Mouse (Mus musculus): ENCODE measurements around the gene Traf6. TPM values are rescaled to one million over a fixed set of nuclear protein-coding genes. Genes with fewer than 3 reads are reported as not detected.

The Traf6 gene
- polyA plus RNA-seq, 1 experiment from 2014 or later, result 2.8 TPM

GRCm38 (mm10) chr2:101665058-101665702 is 13.0 kb upstream of the Traf6 start:
- 26% methylated on average over 9 of the region's 9 CpGs for WGBS (ENCODE audit: insufficient replicate concordance)
- peak; percentile 54 for ATAC-seq
- Histone ChIP-seq H3K27me3 (ENCODE audit: insufficient read depth, low read length) (no peaks in the 10 kb centered on the region), H3K27ac (ENCODE audit: low read depth) (no peak overlapping the region), H3K9ac (replicated peaks) (no peak overlapping the region), H3K4me3 (ENCODE audit: low read depth, low read length) (no peak overlapping the region), H3K4me1 (ENCODE audit: insufficient read depth) (no peaks in the 10 kb centered on the region), H3K4me2 (ENCODE audit: low read depth, low read length) (no peak overlapping the region), H3K9me3 (ENCODE audit: low read length) (no peaks in the 10 kb centered on the region), H3K36me3 (replicated peaks; ENCODE audit: insufficient read depth, low read length) (no peaks in the 10 kb centered on the region)
- TF ChIP-seq EP300 (IDR thresholded peaks at IDR 0.05; ENCODE audit: low read depth) (no peak), CTCF (IDR thresholded peaks at IDR 0.05; ENCODE audit: low read depth) (peak; percentile 93)
- peak; percentile 71 for DNase-seq

GRCm38 (mm10) chr2:101665703-101666092 is 12.5 kb upstream of the Traf6 start:
- Histone ChIP-seq H3K4me1 (ENCODE audit: insufficient read depth) (no peaks in the 10 kb centered on the region), H3K4me2 (ENCODE audit: low read depth, low read length) (no peak overlapping the region), H3K9ac (replicated peaks) (no peak overlapping the region), H3K4me3 (ENCODE audit: low read depth, low read length) (no peak overlapping the region), H3K27ac (ENCODE audit: low read depth) (no peak overlapping the region), H3K9me3 (ENCODE audit: low read length) (no peaks in the 10 kb centered on the region), H3K36me3 (replicated peaks; ENCODE audit: insufficient read depth, low read length) (no peaks in the 10 kb centered on the region), H3K27me3 (ENCODE audit: insufficient read depth, low read length) (no peaks in the 10 kb centered on the region)
- ATAC-seq, result no peak
- 83% methylated on average over 3 of the region's 3 CpGs for WGBS (ENCODE audit: insufficient replicate concordance)
- no peak for TF ChIP-seq CTCF (IDR thresholded peaks at IDR 0.05; ENCODE audit: low read depth)
- TF ChIP-seq EP300 (IDR thresholded peaks at IDR 0.05; ENCODE audit: low read depth), result no peak
- DNase-seq, result no peak

GRCm38 (mm10) chr2:101668751-101669150 is 9.5 kb upstream of the Traf6 start:
- Histone ChIP-seq H3K27ac (ENCODE audit: low read depth) (no peak overlapping the region), H3K4me1 (ENCODE audit: insufficient read depth) (no peaks in the 10 kb centered on the region), H3K4me3 (ENCODE audit: low read depth, low read length) (no peak overlapping the region), H3K36me3 (replicated peaks; ENCODE audit: insufficient read depth, low read length) (no peaks in the 10 kb centered on the region), H3K9ac (replicated peaks) (no peak overlapping the region), H3K4me2 (ENCODE audit: low read depth, low read length) (no peak overlapping the region), H3K27me3 (ENCODE audit: insufficient read depth, low read length) (no peaks in the 10 kb centered on the region), H3K9me3 (ENCODE audit: low read length) (no peaks in the 10 kb centered on the region)
- ATAC-seq (no peak), DNase-seq (no peak)
- TF ChIP-seq CTCF (IDR thresholded peaks at IDR 0.05; ENCODE audit: low read depth) (no peak), EP300 (IDR thresholded peaks at IDR 0.05; ENCODE audit: low read depth) (no peak)
- WGBS (ENCODE audit: insufficient replicate concordance), result 76% methylated on average over 3 of the region's 3 CpGs

GRCm38 (mm10) chr2:101673547-101673946 is 4.7 kb upstream of the Traf6 start:
- no peaks in the 10 kb centered on the region for H3K27me3 ChIP-seq (ENCODE audit: insufficient read depth, low read length)
- no peaks in the 10 kb centered on the region for H3K36me3 ChIP-seq (replicated peaks; ENCODE audit: insufficient read depth, low read length)
- 67% methylated on average over 3 of the region's 3 CpGs for WGBS (ENCODE audit: insufficient replicate concordance)
- H3K4me2 ChIP-seq (ENCODE audit: low read depth, low read length), result no peak overlapping the region
- H3K4me1 ChIP-seq (ENCODE audit: insufficient read depth), result no peaks in the 10 kb centered on the region
- ATAC-seq (no peak), DNase-seq (no peak)
- no peak overlapping the region for H3K27ac ChIP-seq (ENCODE audit: low read depth)
- H3K9me3 ChIP-seq (ENCODE audit: low read length), result no peaks in the 10 kb centered on the region
- TF ChIP-seq EP300 (IDR thresholded peaks at IDR 0.05; ENCODE audit: low read depth) (no peak), CTCF (IDR thresholded peaks at IDR 0.05; ENCODE audit: low read depth) (no peak)
- H3K4me3 ChIP-seq (ENCODE audit: low read depth, low read length), result no peak overlapping the region
- H3K9ac ChIP-seq (replicated peaks), result no peak overlapping the region

- Histone ChIP-seq H3K9ac (replicated peaks) (peak overlapping the region; percentile 97), H3K27me3 (ENCODE audit: insufficient read depth, low read length) (no peaks in the 10 kb centered on the region), H3K4me2 (ENCODE audit: low read depth, low read length) (peak overlapping the region; percentile 89), H3K4me1 (ENCODE audit: insufficient read depth) (peaks cover 6% of the 10 kb centered on the region; the same call in 1 of the 2 replicates), H3K36me3 (replicated peaks; ENCODE audit: insufficient read depth, low read length) (0 out of 2 replicates have a peak, but pooled peaks cover under 1% of the 10 kb centered on the region), H3K4me3 (ENCODE audit: low read depth, low read length) (peak overlapping the region; percentile 93), H3K27ac (ENCODE audit: low read depth) (no peak overlapping the region), H3K9me3 (ENCODE audit: low read length) (no peaks in the 10 kb centered on the region)
- WGBS (ENCODE audit: insufficient replicate concordance), result 4% methylated on average over 15 of the region's 15 CpGs
- TF ChIP-seq CTCF (IDR thresholded peaks at IDR 0.05; ENCODE audit: low read depth), result no peak
- TF ChIP-seq EP300 (IDR thresholded peaks at IDR 0.05; ENCODE audit: low read depth), result no peak
- no peak for DNase-seq
- 0 out of 2 replicates have a peak, but pooled peaks have one; percentile 13 for ATAC-seq
Observed at GRCm38 (mm10) chr2:101679164-101679784, 1.0 kb downstream of the Traf6 start.

- H3K4me3 ChIP-seq (ENCODE audit: low read depth, low read length), result no peak overlapping the region
- H3K27me3 ChIP-seq (ENCODE audit: insufficient read depth, low read length), result no peaks in the 10 kb centered on the region
- WGBS (ENCODE audit: insufficient replicate concordance), result 89% methylated on average over 12 of the region's 12 CpGs
- H3K27ac ChIP-seq (ENCODE audit: low read depth), result no peak overlapping the region
- no peaks in the 10 kb centered on the region for H3K9me3 ChIP-seq (ENCODE audit: low read length)
- TF ChIP-seq EP300 (IDR thresholded peaks at IDR 0.05; ENCODE audit: low read depth) (no peak), CTCF (IDR thresholded peaks at IDR 0.05; ENCODE audit: low read depth) (no peak)
- H3K36me3 ChIP-seq (replicated peaks; ENCODE audit: insufficient read depth, low read length), result peaks cover 34% of the 10 kb centered on the region
- no peak overlapping the region for H3K4me2 ChIP-seq (ENCODE audit: low read depth, low read length)
- H3K4me1 ChIP-seq (ENCODE audit: insufficient read depth), result peaks cover 4% of the 10 kb centered on the region; the same call in 1 of the 2 replicates
- no peak for DNase-seq
- H3K9ac ChIP-seq (replicated peaks), result no peak overlapping the region
- no peak for ATAC-seq
Observed at GRCm38 (mm10) chr2:101684421-101684820, 6.2 kb downstream of the Traf6 start.
